Mouse (Mus musculus): ENCODE data around the gene Steap1.
A peak's percentile ranks its signal among the peaks of the same experiment; 100 is the strongest.

Gene Steap1

DNA sequence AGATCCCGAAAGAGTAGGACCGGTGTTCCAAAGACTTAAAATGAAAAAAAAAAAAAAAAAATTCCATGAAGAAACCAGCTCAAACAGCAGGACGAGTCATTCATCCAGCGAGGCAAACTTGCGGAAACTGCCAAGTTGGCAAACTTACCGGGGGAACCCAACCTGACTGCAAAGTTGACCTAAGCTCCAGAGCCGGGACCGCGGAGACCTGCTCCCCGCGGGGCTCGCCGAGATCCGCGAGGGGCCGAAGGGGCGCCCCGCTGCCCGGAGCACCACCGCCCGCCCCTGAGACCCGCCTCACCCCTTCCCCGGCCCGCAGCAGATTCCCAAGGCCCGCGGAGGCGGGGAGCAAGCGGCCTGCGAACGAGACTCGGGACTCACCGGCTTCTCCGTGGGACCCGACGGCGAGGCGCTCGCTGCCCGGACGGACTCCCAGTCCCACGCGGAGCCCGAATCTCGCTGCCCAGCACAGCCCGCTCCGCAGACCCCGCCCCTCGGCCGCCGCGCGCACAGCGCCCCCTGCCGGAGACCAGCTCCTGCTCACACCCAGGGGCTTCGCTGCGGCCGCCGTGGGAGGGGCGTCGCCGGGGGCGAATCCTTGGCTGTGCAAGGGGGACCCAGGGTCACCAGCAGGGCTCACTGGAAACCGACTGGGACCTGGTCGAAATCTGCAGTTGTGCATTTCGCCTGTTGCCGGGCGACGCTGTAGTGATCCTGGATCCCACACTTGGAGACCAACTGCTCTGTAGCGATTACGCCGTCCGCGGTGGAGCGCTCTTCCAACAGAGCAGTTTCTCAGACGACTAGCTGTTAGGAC lies at the start of gene Steap1:
TSS of gene Steap1 (minus strand) at position 461 of the 817 bp plus-strand sequence.
- DNase-seq (ENCODE audit: low read depth) = peak; percentile 35

DNA sequence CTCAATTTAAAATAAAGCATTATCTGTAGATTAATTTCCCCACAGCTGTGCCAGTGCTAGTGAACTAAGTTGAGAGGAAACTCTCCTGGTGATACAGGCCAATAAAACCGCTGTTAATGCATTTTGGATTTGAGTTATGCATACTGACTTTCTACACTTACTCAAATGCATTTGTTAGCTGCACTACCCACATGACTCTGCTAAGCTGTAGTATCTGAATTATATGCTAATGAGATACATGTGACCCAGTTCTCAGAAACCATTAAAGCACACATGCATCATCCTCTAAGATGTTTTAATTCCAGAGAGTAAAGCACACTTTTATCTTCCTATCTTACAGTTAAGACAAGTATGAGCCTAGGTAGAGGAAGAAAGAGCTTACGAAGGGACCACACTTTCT lies 38.0 kb upstream of the Steap1 start:
- no peak for DNase-seq (ENCODE audit: low read depth)

DNA sequence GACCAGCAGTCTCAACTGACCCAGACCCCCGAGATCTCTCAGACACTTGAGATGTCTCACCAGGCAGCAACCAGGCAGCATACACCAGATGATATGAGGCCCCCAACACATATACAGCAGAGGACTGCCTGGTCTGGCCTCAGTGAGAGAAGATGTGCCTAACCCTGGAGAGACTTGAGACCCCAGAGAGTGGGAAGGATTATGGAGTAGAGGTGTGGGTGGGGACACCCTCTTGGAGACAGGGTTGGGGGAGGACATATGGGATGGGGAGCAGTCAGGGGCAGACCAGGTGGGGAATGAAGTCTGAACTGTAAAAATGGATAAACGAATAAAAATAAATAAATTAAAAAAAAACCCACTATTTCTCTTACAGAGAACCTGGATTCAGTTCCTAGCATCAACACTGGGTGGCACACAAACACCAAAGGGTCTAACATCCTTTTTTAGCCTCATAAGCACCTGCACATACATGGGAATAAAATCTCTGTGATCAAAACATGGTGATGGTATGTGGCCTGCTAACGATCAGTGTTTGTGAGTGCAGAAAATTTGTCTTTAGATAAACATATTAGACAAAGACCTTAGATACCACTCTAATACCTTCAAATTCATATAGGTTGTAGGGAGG lies 7.4 kb upstream of the Steap1 start:
- DNase-seq (ENCODE audit: low read depth) = no peak

DNA sequence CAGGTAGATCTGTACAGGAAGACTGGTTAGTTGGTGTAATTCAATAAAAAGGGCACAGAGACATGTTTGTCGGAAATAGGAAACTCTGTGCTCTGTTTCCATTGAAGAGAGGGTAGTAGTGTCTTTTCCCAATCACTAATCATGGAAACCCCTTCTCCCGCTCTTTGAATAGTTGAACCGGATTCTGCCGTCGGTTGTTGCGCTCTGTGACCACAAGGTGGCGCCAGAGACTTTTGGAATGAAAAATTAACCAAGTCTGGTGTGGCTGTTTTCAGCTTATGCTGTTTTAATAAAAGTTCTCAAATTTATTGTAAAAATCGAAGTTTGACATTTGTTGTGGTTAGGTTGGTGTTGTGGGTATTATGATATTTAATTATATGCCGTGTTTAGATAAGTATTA lies 5.9 kb upstream of the Steap1 start:
- DNase-seq (ENCODE audit: low read depth) = peak; percentile 57

DNA sequence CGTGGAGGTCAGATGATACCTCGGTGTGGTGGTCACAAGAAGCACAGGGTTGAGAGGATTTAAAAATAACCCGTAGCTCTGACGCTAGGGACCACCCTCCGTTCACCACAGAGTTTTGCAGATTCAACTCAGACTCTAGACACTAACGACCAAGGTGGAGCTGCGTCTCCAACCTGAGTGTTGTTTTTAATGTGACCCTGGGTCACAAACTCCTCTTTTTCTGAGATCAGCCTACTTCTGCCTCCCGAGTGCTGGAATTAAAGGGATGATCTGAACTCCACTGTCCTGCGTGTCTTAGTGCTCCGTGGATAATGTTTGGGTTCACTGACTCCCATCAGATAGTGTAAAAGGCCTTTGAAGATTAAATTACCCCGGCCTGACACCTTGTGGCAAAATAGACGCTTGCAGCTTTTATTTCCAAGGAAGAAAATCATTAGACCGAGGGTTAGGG lies 671 bp upstream of the Steap1 start:
- DNase-seq (ENCODE audit: low read depth) = peak; percentile 12

DNA sequence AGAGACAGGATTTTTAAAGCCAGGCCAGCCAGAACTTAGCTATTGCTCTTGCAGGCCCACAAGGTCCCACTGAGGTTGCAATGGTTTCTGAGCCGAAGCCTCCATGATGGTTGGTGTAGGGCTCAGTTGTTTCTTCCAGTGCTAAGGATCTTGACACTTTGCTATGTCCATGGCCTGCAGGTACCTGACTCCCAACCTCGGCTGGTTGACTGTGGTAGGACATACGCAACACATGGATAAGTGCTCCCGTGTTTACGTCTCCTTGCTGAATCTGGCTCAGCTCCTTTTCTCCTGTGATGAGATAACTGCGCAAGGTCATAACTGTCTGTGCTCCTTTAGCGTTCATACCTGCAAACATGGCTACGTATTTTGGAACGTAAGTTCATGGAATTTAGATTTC lies 14.7 kb downstream of the Steap1 start:
- DNase-seq (ENCODE audit: low read depth) = no peak

DNA sequence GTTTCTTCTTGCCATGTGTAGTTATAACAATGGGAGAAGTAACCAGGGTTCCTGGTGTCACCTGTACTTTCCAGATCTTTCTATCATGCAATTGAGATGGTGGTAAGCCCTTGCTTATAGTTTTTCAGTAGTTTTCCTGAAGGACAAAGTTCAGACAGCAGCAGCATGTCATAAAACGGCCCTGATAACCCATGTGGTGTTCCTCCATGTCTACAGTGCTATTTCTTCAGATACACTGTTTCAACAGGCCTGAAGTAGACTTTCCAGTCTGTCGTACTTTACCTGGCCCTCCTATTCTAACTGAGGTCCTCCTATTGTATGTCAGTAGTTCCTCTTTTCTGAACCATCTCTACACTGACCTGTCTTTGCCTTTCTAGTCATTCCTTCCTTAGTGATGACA lies 16.3 kb downstream of the Steap1 start:
- no peak for DNase-seq (ENCODE audit: low read depth)

DNA sequence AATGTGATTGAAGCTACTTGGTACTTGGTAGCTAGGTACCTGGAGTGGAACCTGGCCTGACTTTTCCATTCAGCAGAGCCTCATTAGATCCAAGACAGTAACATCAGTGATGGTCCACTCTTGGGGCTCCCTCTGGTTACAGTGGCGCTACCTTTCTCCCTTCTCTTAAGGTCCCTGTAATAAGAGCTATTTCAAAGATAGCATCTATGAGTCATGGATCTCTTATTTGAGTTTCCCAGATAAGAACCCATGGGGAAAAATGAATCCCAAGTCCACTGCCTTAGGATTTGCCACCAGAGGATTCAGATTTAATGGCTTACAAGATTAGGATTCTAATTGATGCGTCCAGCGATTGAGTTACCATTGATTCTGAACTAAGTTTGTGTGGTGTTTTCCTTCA lies 16.9 kb downstream of the Steap1 start:
- DNase-seq (ENCODE audit: low read depth) = no peak

DNA sequence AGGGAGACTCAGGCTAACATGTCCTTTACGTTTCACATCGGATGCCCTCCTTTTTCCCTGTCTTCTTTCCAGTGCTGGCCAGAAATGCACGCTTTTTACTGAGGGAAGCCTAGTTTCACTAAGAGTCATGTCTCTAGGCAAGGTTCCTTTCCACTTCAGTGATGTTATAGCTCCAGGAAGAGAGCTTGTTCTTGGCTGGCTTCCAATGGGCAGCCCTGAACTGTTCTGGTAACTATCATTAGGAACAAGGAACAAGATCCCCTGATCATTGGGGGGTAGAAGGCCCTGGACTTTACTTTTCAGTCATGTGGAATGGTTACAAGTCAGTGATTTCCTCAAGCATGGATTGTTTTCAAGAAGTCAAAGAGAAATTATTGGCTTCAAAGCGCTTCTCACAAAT lies 19.2 kb downstream of the Steap1 start:
- DNase-seq (ENCODE audit: low read depth) = no peak

DNA sequence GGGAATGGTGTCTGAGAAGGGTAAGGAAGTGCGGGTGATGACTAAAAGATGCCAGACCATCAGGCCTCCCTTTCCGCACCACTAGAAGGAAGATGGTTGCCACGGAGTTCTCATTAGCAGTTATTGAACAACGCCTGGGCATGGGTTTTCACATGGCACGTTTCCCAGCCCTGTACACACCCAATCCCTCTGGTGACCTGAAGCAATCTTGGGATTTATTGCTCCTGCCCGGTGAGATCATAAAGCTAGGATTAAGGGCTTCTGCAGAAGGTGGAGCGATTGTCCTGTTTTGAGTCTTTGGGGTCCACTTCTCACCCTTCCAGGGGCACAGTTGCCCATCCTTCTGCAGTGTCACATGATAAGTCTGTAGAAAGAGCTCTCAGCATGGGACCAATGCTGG lies 26.9 kb downstream of the Steap1 start:
- no peak for DNase-seq (ENCODE audit: low read depth)

DNA sequence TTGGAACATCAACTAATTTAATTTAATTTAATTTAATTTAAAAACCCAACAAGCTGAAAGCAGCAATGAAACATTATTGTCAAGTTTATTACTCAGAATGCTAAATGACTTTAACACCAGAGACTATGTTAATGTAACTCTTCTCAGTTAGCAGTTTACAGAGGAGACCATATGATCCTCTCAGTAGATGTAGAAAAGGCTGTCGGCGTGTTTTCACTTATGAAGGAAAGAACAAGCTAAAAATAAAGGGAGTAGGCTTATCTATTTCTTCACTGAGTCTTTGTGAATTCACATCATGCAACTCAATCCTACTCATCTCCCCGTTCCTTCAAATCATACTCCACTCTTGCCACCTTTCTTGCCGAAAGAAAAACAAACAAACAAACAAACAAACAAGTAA lies 38.1 kb downstream of the Steap1 start:
- no peak for DNase-seq (ENCODE audit: low read depth)

DNA sequence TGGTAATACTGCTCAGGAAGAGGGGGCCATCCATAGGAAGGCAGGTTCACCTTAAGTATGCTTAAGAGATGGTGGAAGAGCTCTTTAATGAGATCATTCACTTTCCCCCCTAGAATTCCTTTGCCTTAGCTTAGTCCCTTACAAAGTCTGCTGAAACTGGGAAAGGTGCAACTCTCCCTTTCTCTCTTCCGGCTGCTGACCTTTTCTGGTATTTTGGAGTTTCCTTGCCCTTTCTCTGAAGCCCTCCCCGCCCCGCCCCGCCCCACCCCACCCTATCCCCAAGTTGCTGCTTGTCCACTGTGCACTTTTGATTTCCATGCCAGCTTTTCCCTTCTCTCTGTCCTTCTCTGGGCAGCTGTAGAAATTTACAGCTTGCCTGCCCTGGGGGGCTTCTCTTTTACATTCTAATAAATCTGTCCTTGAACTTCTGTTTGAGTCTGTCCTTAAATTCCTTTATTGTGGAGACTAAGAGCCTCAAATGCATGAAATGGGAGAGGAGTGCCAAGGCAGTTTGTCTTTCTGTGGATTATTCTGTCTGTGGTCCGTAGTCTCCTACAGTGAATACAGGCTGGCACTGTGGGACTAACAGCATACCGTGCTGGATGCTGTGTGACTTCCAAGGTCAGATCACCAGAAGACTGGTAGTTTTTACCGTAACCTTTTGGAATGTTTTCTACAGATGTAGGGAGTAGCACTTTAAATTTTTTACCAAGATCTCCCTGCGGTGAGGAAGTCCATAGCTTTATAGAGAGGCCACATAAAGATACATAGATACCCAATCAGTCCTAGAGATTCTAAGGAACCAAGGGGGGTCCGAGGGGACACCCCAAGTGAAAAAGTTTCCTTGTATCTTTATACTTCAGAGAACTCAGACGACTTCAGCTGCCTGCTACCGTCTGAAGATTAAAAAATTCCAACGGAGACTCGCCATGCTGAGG lies 41.5 kb downstream of the Steap1 start:
- DNase-seq (ENCODE audit: low read depth) = no peak

DNA sequence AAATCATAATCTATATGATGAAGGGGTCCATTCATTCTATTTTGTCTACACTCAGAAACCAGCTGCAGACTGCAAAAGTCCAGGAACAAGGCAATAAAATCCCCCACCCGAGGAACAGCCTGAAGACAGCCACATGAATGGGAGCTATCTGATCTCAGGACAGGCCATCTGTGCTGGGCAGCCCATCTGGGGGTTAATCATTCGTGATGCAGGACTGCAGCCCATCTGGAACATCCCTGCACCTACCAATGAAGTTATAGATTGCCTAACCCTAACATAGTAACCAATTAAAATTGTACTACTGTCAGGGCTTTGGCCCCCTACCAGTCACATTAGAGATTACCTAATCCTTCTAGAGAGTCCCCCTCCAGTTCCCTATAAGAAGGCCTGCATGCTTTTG lies 44.1 kb downstream of the Steap1 start:
- no peak for DNase-seq (ENCODE audit: low read depth)

DNA sequence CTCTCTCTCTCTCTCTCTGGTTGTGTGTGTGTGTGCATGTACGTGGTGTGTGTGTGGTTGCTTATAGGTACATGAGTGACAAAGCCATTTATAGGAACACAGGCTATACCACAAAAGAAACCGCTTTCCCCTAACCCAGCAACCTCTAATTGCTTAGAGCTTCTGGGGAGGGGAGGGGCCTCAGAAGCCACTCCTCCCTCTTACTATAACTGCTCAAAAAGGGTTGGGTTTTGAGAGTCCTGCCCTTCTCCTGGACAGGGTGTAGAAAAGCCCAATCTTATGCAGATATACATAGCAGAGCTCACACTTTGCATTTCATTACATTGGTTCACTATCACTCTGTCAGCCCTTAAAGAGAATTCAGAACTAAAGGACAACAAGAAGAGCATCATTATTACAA lies 48.7 kb downstream of the Steap1 start:
- DNase-seq (ENCODE audit: low read depth) = no peak

DNA sequence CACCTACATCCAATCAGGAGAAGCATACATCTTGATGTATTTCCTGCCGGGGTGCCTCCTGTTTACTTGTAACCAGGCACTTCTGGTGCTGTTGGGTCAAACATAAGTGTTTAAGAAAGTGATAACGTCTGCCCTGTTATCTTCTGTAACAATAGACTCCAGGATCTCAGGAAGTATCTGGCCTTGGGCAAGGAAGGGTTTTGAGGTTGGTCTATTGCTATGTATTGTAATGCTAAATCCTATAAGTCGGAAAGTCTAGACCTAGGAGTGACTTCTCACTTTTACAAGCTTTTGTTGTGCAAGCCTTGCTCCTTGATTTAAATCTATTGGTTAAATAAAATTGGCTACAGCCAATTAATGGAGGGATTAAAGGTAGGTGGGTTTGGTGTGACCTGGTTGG lies 50.3 kb downstream of the Steap1 start:
- no peak for DNase-seq (ENCODE audit: low read depth)

DNA sequence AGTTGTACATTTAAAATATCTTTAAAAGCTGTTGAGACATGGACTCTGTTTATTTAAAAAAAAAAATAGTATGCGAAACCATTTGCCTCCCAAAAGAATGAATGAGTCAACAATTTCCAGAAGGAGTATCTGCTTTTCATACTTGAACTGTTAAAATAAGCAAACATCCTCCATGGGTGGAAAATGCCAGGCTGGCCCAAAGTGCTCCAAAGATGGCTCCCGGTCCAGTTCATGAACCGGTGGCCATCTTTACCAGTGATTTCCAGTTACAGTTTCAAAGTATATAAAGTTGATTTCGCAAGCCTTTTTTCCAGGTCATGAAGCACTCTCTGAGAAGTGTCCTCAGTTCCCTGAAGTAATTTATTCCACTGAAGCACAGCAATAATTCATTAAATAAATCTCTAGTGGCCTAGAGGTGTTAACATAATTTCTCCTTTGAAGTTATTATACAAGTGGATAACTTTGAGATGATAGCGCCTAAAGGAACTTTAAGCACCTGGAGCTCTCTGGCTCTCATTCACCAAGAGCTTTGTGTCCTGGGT lies 53.7 kb downstream of the Steap1 start:
- DNase-seq (ENCODE audit: low read depth) = no peak

DNA sequence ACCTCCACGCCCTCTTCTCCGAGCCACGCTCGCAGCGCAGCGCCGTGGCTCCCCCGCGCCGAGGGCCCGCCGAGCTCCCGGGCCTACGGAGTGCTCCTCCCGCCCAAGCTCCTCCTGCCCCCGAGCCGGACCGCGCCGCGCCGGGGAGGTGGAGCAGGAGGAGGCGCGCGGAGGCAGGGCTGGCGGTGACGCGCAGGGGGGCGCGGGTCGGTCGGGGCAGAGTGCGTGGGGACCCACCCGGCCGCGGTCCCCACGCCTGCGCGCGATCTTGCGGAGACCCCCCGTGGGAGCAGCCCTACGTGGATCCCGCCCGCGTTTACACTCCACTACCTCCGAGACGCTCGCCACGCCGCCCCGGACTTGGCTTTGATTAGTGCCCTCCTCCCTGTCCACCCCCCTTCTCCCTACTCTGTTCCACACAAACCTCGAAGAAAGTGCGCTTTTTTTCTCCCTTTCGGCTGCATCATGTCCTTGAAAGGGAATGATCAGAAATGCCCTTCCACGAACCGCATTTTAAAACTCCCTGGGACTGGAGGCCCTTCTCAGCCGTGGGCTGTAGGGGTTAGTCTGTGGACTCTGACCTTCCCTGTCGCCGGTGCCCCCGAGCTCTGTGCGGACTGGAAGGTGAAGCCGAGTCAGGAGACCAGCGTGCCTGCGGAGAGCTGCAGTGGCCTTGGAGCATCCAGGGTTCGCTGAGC lies 55.0 kb downstream of the Steap1 start, which contains the start of gene Steap2:
TSS of gene Steap2 (minus strand) at position 623 of the 698 bp plus-strand sequence.
- DNase-seq (ENCODE audit: low read depth) = no peak

DNA sequence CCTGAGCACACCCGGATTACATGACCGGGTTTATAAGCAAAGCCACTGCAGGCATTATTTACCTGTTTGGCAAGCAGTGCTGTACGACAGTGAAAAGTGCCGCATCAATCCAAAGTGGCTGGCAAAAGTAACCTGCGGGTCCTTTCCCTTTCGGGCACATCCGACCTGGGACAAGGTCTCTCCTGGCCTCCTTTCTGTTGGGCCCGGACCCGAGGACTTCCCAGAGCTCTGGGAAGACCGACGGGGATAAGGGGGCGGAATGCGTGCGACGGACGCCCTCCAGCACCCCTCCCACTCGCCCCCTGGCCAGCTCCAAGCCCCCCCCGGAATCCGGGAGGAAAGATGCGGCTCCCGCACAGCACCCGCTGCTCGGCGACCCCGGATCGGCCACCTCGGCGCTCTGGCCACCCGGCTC lies 55.6 kb downstream of the Steap1 start:
- no peak for DNase-seq (ENCODE audit: low read depth)

DNA sequence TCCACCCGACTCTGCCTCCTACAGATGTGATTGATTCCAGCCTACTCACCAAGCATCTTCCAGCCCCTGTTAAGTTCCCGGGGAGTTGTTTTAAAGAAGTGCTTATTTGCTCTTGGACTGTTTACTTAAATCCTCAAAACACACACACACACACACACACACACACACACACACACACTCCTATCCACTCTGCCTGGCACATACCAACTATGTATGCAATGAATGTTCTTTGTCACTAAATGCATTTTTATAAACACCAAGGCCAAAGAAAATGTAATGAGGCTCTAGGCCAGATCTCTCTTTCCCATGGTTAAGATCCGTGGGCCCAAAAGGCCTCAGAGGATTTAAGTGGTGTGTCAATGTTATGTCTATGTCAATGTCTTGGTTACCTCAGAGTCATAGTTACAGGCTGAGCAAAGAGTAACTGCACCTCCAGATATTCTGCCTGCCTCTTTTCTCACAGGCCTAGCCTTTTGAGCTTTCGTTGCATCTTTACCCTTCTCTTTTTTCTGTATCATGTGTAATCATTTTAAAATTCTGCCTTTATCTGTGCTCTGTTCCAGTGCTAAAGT lies 56.9 kb downstream of the Steap1 start:
- no peak for DNase-seq (ENCODE audit: low read depth)

DNA sequence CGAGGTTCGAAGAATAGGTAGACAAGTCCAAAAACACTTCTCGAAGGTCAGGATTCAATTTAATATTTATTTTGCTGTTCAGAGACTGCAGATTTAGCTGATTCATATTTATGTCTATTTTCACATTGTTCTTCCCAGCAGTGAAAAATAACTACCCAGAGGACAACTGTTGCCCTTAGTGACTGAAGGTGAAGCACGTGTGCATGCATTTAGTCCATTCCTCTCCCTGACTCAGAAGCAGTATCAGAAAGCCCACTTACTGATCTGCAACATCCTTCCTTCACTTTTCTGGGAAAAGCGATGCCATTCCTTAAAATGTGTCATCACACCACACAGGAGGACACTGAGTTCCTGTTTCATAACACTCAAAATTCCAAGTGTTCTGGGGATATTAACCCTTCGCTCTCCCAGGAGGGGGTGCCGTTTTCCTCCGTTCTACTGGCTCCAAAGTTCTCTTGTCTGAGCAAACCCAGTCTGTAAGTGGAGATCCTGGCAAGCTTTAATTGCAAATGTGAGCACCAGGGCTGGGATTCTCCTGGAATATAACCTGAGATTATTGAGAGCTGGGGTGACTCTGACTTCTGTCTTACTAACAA lies 60.1 kb downstream of the Steap1 start:
- DNase-seq (ENCODE audit: low read depth) = no peak

DNA sequence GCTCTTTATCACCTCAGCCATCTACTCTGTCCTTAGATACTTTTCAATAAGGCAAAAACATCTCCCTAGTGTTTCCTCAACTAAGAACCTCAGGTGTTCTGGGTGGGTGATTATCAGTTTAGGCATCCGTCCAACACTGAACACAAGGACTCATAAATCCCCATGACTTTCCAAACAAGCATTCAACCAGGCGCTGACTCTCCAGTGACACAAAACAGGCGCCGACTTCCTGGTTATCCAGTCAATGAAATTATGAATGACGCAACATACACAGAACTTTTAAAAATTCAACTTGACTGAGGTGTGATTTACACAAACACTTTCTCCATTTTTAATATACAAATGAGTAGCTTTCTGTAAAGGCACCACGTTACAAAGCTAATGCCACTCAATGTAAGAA lies 60.9 kb downstream of the Steap1 start:
- DNase-seq (ENCODE audit: low read depth) = no peak

Data from induced T-regulatory cell, adult 2 months (primary cell).